Mouse (Mus musculus) forebrain, embryonic 14.5 days (tissue): ENCODE data around the gene Tfam. TPM values are rescaled to one million over a fixed set of nuclear protein-coding genes. Genes with fewer than 3 reads are reported as not detected.

Experiments
- ATAC-seq: fragments of 200-750 bp; cut with Nextera tagmentation; 2 replicates; pipeline ENCODE4 v1.8.0; 2017; ENCODE audit warnings: mild to moderate bottlenecking, moderate library complexity
- DNase-seq: peaks from one replicate; pipeline ENCODE4 v3.0.0-alpha.2; 2015; ENCODE audit warnings: low spot score
- H3K27ac ChIP-seq: fragments of 300-500 bp; sonication (generic); 2 replicates; pipeline ENCODE4 v1.5.1; 2014; ENCODE audit warnings: low read depth, mild to moderate bottlenecking, control low read depth, low read length, moderate library complexity
- H3K27me3 ChIP-seq: fragments of 300-500 bp; sonication (generic); replicated peaks from 2 replicates; pipeline ENCODE4 v1.6.1; 2014; ENCODE audit warnings: low read length, control low read depth, mixed read lengths; ENCODE audit not compliant: control insufficient read depth, insufficient read depth
- H3K36me3 ChIP-seq: fragments of 300-500 bp; sonication (generic); 2 replicates; pipeline ENCODE4 v1.6.1; 2014; ENCODE audit warnings: low read length, control low read depth; ENCODE audit not compliant: control insufficient read depth, insufficient read depth
- H3K4me1 ChIP-seq: fragments of 300-500 bp; sonication (generic); 2 replicates; pipeline ENCODE4 v1.6.1; 2014; ENCODE audit warnings: antibody characterized with exemption, low read length, control low read depth; ENCODE audit not compliant: control insufficient read depth, insufficient read depth
- H3K4me2 ChIP-seq: fragments of 300-500 bp; sonication (generic); 2 replicates; pipeline ENCODE4 v1.6.1; 2014; ENCODE audit warnings: mild to moderate bottlenecking, control low read depth, low read length
- H3K4me3 ChIP-seq: fragments of 300-500 bp; sonication (generic); 2 replicates; pipeline ENCODE4 v1.5.1; 2014; ENCODE audit warnings: low read depth, low read length, control low read depth
- H3K9ac ChIP-seq: fragments of 300-500 bp; sonication (generic); 2 replicates; pipeline ENCODE4 v1.6.1; 2014; ENCODE audit warnings: mild to moderate bottlenecking, low read length, control low read depth, moderate library complexity
- H3K9me3 ChIP-seq: fragments of 300-500 bp; sonication (generic); replicated peaks from 2 replicates; pipeline ENCODE4 v1.6.1; 2016; ENCODE audit warnings: low read length, control low read depth, mixed read lengths; ENCODE audit not compliant: control insufficient read depth
- WGBS: fragments of 180-500 bp; shearing (Covaris S2); extraction: QIAGEN DNeasy Blood & Tissue Kit; methylation state at CpG from one replicate; pipeline ENCODE4 v1.1.7; 2014; 5-methylcytosine and 5-hydroxymethylcytosine counted together
- polyA plus RNA-seq: library from polyadenylated mRNA; unstranded; fragments of >200 nt; fragmentation: Nextera tagmentation; extraction: Ambion mirVana; gene quantifications from 2 replicates; pipeline ENCODE4 v1.2.1, GENCODE M21; 2014

The Tfam gene
- polyA plus RNA-seq, 1 experiment from 2014 or later: 56.8 TPM

DNA sequence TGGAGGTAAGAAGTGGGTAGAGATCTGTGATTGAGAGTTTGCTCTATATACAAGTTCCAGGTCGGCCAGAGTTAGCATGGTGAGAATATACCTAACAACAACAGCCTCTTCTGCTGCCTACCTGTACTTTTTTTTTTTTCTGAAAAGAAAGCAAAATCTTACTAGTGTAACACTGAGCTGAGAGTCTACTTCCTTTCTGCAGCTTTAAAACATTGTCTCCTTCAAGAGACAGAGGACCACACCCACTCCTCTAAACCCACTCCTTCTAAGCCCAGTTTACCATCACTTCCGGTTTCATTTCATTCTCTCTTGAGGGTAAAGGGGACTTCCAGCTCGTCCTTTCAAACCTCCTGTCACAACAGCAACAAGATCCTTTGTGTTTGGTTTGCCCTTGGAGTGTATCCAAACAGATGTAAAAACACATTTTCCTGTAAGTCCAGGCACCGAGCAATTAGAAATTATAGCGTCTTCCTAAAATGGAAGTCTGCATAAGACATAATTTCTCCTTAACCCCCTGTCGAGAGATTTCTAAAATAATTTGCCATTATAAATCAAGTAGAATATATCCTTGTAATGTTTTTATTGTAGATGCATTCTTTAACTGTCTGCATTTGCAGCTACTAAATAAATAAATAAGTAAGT lies 1.5 kb upstream of the Tfam start:
- Histone ChIP-seq H3K27ac (no peak overlapping the region), H3K9ac (no peak overlapping the region), H3K4me2 (no peak overlapping the region), H3K4me3 (no peak overlapping the region), H3K27me3 (no peaks in the 10 kb centered on the region), H3K4me1 (peaks cover 3% of the 10 kb centered on the region; the same call in 1 of the 2 replicates), H3K36me3 (peaks cover 8% of the 10 kb centered on the region; the same call in 1 of the 2 replicates), H3K9me3 (no peaks in the 10 kb centered on the region)
- 69% methylated on average over 6 of the region's 6 CpGs for WGBS
- no peak for DNase-seq
- no peak for ATAC-seq

DNA sequence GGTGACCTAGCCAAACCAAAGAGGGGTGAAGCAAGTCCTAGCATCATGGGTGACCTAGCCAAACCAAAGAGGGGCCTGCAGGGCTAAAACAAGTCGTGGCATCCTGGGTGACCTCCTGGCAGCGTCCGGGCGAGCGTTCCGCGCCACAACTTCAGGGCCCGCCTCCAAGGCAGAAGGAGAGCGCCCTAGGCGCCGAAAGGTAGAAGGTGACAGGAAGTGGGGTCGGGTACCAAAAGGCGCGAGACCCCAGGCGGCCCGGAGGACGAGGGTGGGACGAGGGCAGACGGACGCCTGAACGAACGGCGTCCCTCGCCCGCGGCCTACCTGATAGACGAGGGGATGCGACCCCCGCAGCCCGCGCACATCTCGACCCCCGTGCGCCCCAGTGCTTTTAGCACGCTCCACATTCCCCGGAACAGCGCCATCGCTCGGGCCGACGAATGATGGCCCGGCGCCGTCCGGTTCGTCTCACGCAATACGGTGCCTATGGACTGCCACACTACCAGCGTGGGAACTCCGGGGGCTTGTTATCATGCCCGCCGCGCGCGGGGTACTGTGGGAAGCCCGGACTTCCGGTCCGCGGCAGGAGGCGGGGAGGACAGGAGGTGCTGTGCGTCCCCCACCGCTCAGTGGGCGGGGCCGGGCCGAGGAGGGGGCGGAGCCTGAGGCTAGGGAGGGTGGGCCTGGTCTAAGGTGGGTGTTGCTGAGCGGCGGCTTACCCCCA lies 402 bp downstream of the Tfam start:
- H3K36me3 ChIP-seq: peaks cover 26% of the 10 kb centered on the region
- peak; percentile 99 for ATAC-seq

DNA sequence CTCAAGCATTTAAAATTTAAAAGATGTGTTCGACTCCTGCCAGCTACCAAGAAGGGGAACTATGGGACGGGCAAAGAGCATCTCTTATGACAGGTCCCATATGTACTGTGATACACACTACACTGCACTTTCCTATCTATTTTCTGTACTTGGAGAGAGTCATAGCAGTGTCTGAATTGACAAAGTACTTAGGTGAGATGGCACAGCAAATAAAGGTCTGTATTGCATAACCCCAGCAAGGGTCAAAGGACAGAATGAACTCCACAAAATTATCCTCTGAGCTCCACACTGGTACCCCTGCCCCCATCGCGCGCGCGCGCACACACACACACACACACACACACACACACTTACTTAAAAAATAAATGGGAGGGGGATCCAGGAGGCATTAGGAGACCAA lies 4.0 kb downstream of the Tfam start:
- peaks cover 52% of the 10 kb centered on the region for H3K36me3 ChIP-seq
- H3K27ac ChIP-seq: no peak overlapping the region
- peaks cover 3% of the 10 kb centered on the region; the same call in 1 of the 2 replicates for H3K4me1 ChIP-seq
- H3K4me3 ChIP-seq: no peak overlapping the region
- ATAC-seq: no peak
- H3K9ac ChIP-seq: no peak overlapping the region
- no peaks in the 10 kb centered on the region for H3K27me3 ChIP-seq
- H3K4me2 ChIP-seq: no peak overlapping the region
- DNase-seq: no peak
- WGBS: 98% methylated on average over 8 of the region's 8 CpGs
- H3K9me3 ChIP-seq: no peaks in the 10 kb centered on the region

More for the DNA sequence above, 402 bp downstream of the Tfam start:
- H3K27me3 ChIP-seq: no peaks in the 10 kb centered on the region
- peak overlapping the region; percentile 82 for H3K4me3 ChIP-seq
- peaks cover 3% of the 10 kb centered on the region; the same call in 1 of the 2 replicates for H3K4me1 ChIP-seq
- peak; percentile 97 for DNase-seq
- peak overlapping the region; percentile 66 for H3K4me2 ChIP-seq
- peak overlapping the region; percentile 64; the same call in 1 of the 2 replicates for H3K27ac ChIP-seq
- peak overlapping the region; percentile 90 for H3K9ac ChIP-seq
- no peaks in the 10 kb centered on the region for H3K9me3 ChIP-seq
- WGBS: under 1% methylated on average over 61 of the region's 68 CpGs

DNA sequence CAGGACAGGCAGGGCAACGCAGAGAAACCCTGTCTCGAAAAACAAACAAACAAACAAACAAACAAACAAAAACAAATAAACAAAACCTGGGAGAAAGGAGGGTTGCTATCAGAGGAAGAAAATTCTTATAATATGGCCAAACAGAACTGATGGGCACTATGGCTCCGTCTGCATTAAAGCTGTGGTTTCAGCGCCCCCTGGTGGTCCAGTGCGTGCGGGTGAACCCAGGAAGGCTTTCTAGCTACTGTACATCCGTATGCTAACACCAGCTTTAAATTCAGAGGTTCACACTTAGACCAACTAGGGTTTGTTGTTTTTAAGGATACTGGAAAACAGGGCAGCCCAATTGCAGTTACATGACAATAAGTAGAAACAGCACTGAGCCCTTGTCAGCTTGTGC lies 12.2 kb downstream of the Tfam start:
- 40% methylated on average over 7 of the region's 7 CpGs for WGBS
- Histone ChIP-seq H3K27me3 (no peaks in the 10 kb centered on the region), H3K36me3 (peaks cover 59% of the 10 kb centered on the region), H3K4me3 (no peak overlapping the region), H3K9ac (no peak overlapping the region), H3K27ac (no peak overlapping the region), H3K4me2 (no peak overlapping the region), H3K4me1 (peaks cover 3% of the 10 kb centered on the region; the same call in 1 of the 2 replicates), H3K9me3 (no peaks in the 10 kb centered on the region)
- ATAC-seq: peak; percentile 54; the same call in 1 of the 2 replicates
- DNase-seq: peak; percentile 78

DNA sequence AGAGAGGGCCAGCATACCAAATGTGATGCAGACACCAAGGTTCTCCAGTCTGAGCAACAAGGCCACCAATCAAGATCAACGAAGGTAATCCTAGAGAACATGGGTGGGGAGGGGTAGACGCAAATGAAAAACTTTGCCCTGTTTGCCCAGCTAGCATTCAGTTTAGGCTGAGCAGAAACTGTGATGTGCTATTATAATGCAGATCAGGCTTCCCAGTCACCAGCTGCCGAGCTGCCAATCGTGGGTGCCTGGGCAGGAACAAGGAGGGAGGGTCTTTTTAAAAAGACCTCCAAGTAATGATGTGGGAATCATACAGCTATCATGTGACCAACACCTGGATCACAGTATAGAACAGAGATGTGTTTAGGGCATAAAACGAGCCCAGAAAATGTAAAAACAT lies 15.0 kb downstream of the Tfam start:
- peak; percentile 66 for ATAC-seq
- DNase-seq: peak; percentile 65

DNA sequence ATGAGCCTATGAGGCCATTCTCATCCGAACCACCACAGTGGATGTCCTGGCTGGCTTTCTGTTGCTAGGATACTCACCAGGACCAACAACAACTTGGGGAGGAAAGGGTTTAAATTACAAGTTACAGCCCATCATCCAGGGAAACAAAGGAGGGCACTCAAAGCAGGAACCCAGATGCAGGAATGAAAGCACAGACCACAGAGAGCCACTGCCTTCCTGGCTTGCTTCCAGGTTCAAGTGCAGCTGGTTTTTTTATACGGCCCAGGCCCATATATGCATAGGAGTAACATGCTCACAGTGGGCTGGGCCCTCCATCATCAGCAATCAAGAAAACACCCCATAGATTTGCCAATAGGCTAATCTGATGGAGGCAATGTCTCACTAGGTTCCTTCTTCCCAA lies 15.4 kb downstream of the Tfam start:
- H3K27ac ChIP-seq: no peak overlapping the region; the same call in 1 of the 2 replicates
- H3K9me3 ChIP-seq: no peaks in the 10 kb centered on the region
- H3K27me3 ChIP-seq: no peaks in the 10 kb centered on the region
- H3K4me1 ChIP-seq: peaks cover 3% of the 10 kb centered on the region; the same call in 1 of the 2 replicates
- peak; percentile 60 for ATAC-seq
- 42% methylated on average over 2 of the region's 2 CpGs for WGBS
- peaks cover 32% of the 10 kb centered on the region for H3K36me3 ChIP-seq
- H3K9ac ChIP-seq: no peak overlapping the region
- peak; percentile 50 for DNase-seq
- no peak overlapping the region for H3K4me3 ChIP-seq
- no peak overlapping the region for H3K4me2 ChIP-seq

More for the DNA sequence above, 15.0 kb downstream of the Tfam start:
- H3K4me2 ChIP-seq: no peak overlapping the region
- H3K36me3 ChIP-seq: peaks cover 35% of the 10 kb centered on the region
- H3K9ac ChIP-seq: no peak overlapping the region
- no peaks in the 10 kb centered on the region for H3K27me3 ChIP-seq
- H3K4me3 ChIP-seq: no peak overlapping the region
- peaks cover 3% of the 10 kb centered on the region; the same call in 1 of the 2 replicates for H3K4me1 ChIP-seq
- H3K9me3 ChIP-seq: no peaks in the 10 kb centered on the region
- H3K27ac ChIP-seq: no peak overlapping the region; the same call in 1 of the 2 replicates
- 29% methylated on average over 5 of the region's 5 CpGs for WGBS

DNA sequence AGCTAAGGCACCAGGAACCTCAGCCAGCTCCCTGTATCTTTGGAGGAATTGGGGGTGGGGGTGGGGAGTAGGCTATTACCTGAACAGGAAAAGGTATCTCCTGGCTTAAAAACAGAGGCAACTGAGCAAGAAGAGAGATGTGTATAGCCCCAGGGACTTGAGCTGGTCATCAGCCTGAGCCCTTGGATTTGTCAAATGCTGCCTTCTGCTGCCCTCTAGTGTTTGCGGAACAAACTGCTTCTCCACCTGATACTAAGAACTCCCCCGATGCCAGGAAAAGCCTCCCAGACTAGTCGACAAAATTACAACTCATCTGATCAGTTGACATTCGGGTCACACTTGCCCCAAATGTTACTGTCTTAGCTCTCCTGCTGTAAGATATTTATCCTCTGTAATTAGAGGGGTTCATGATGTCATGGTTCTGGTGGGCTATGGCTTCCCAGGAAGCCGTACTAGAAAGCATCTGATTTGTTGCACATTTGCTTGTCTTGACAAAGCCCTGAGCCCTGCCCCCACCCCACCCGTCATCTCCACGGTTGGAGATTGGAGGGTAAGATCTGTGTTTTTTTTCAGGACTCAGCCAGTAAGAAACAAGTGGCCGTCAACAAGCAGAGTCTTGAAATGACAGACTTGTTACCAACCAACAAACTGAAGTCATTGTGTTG lies 19.7 kb downstream of the Tfam start:
- ATAC-seq (peak; percentile 78), DNase-seq (peak; percentile 90)
- Histone ChIP-seq H3K27ac (no peak overlapping the region), H3K9me3 (no peaks in the 10 kb centered on the region), H3K27me3 (no peaks in the 10 kb centered on the region), H3K4me1 (no peaks in the 10 kb centered on the region; the same call in 1 of the 2 replicates), H3K4me2 (peak overlapping the region; percentile 24; the same call in 1 of the 2 replicates), H3K4me3 (no peak overlapping the region), H3K9ac (no peak overlapping the region; the same call in 1 of the 2 replicates), H3K36me3 (peaks cover 8% of the 10 kb centered on the region; the same call in 1 of the 2 replicates)
- WGBS: 18% methylated on average over 8 of the region's 8 CpGs

DNA sequence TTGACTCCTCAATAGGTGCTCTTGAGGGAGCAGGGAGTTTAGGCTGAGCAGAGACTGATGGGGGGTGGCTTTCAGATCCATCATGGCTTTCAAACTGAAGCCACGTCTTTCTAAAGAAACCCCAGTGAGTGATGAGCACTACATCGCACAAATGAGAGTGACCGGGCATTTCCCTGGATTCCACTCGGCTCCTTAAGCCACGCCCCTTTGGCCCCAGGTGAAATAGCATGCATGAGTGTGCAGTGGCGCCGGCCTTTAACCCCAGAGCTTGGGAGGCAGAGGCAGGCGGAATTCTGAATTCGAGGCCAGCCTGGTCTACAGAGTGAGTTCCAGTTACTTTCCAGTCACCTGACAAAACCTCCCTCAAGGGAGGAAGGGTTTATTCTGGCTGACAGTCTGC lies 22.1 kb downstream of the Tfam start:
- Histone ChIP-seq H3K27ac (no peak overlapping the region), H3K27me3 (no peaks in the 10 kb centered on the region), H3K36me3 (no peaks in the 10 kb centered on the region), H3K9me3 (no peaks in the 10 kb centered on the region), H3K4me1 (no peaks in the 10 kb centered on the region), H3K9ac (no peak overlapping the region), H3K4me2 (no peak overlapping the region), H3K4me3 (no peak overlapping the region)
- WGBS: 71% methylated on average over 9 of the region's 9 CpGs
- DNase-seq (no peak), ATAC-seq (no peak)
